Mouse (Mus musculus): ENCODE data around the gene Foxa3. TPM values are rescaled to one million over a fixed set of nuclear protein-coding genes. Genes with fewer than 3 reads are reported as not detected.

Foxa3 gene
- polyA plus RNA-seq, 1 experiment from 2014 or later = 26.6 TPM

- WGBS = under 1% methylated on average over 45 of the region's 50 CpGs
- no peaks in the 10 kb centered on the region; the same call in 1 of the 2 replicates for H3K36me3 ChIP-seq
- H3K4me3 ChIP-seq (replicated peaks) = peak within 1 kb of the TSS; percentile 92
- H3K27ac ChIP-seq = peak within 1 kb of the TSS; percentile 69
- H3K4me2 ChIP-seq (replicated peaks) = peak within 1 kb of the TSS; percentile 76
- H3K4me1 ChIP-seq (replicated peaks) = peaks cover 18% of the 10 kb centered on the region
- H3K9me3 ChIP-seq = no peaks in the 10 kb centered on the region
- H3K9ac ChIP-seq = peak within 1 kb of the TSS; percentile 90
- H3K27me3 ChIP-seq (replicated peaks) = peaks cover 28% of the 10 kb centered on the region
- ATAC-seq = peak; percentile 92
Measured at GRCm38 (mm10) chr7:19024096-19024506, 763 bp upstream of the Foxa3 start, which contains the start of gene Sympk. Gene Sympk (plus strand): TSS chr7:19024377.

DNA sequence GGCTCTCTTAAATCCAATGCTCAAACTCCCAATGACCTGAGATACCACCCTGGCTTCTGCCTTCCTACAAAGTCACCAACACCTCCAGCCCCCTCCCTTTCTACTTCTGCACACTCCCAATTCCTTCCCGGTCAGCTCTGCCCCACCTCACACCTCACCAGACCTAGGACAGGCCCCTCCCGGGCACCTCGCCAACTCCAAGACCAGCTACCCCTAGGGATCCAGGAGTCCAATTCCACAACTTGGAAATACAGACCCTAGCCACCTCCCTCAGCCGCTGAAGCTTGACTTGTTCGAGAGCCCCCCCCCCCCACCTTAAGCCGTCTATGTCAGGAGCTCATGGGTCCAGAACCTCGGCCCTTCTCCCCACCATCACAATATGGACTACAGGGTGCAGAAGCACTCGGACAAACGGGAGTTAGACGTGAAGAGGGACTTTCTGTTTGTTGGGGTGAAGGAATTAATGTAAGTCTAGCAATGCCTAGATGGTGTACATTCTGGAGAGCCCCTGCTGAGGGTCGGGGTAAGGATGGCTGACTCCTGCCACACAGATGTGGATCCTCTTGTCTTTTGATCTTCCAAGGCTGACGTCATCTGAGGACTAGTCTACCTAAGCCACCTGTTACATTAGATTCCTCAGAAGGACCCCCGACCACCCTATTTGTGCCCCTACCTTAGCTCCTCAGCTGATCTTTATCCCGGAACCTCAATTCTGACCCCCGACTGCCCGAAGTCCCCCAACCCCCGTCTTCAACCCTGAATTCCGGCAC, 964 bp downstream of the Foxa3 start:
- Histone ChIP-seq H3K9ac (peak overlapping the region; percentile 58; the same call in 1 of the 2 replicates), H3K27me3 (replicated peaks) (peaks cover 28% of the 10 kb centered on the region), H3K4me2 (replicated peaks) (peak overlapping the region; percentile 58), H3K9me3 (no peaks in the 10 kb centered on the region), H3K4me1 (replicated peaks) (peaks cover 18% of the 10 kb centered on the region), H3K36me3 (no peaks in the 10 kb centered on the region), H3K4me3 (replicated peaks) (peak overlapping the region; percentile 92), H3K27ac (no peak overlapping the region)
- WGBS = 39% methylated on average over 18 of the region's 18 CpGs
- ATAC-seq = no peak

DNA sequence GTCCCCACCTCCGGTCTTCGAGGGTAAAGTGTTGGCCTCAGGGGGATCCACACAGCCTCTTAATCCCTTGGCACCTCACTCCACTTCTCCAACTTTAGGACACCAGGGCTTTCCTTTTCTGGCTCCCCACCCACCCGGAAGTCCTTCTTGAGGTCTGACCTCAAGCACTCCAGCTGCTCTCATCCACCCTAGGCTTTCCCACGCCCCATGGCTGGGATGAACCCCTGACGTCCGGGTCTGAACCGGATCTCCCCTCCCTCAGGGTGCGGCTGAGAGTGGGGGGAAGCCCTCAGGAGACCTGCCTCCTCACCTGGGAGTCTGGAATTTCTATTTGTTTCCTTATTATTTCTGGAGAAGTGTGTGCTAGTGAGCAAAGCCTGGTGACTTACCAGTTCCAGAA, 2.3 kb downstream of the Foxa3 start:
- H3K9me3 ChIP-seq = no peaks in the 10 kb centered on the region
- WGBS = 12% methylated on average over 8 of the region's 8 CpGs
- H3K4me3 ChIP-seq (replicated peaks) = peak overlapping the region; percentile 4; the same call in 1 of the 2 replicates
- peak overlapping the region; percentile 58 for H3K4me2 ChIP-seq (replicated peaks)
- H3K27ac ChIP-seq = peak overlapping the region; percentile 13; the same call in 1 of the 2 replicates
- no peak overlapping the region for H3K9ac ChIP-seq
- no peaks in the 10 kb centered on the region for H3K36me3 ChIP-seq
- ATAC-seq = no peak
- H3K27me3 ChIP-seq (replicated peaks) = peaks cover 28% of the 10 kb centered on the region
- H3K4me1 ChIP-seq (replicated peaks) = peaks cover 14% of the 10 kb centered on the region

DNA sequence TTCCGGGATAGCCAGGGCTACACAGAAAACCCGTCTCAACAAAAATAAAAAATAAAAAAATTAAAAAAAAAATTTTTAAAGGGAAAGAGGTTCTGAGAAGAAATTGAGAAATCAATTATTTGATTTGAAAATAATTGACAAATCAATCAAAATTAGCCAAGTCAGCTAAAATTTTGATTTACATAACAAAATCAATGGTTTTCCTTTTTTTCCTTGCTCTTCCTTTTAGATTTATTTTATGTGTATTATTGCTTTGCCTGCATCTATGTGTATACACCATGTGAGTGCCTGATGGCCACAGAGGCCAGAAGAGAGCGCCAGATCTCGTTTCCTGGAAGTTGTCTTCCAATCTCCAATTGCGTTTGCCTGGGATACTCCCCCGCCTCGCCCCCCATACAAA, 5.4 kb downstream of the Foxa3 start:
- Histone ChIP-seq H3K4me3 (replicated peaks) (no peak overlapping the region), H3K4me2 (replicated peaks) (no peak overlapping the region), H3K27me3 (replicated peaks) (0 out of 2 replicates have a peak, but pooled peaks cover 22% of the 10 kb centered on the region), H3K4me1 (replicated peaks) (peaks cover 5% of the 10 kb centered on the region; the same call in 1 of the 2 replicates), H3K9me3 (no peaks in the 10 kb centered on the region), H3K36me3 (no peaks in the 10 kb centered on the region), H3K9ac (no peak overlapping the region), H3K27ac (no peak overlapping the region)
- WGBS = 86% methylated on average over 7 of the region's 7 CpGs
- ATAC-seq = no peak

DNA sequence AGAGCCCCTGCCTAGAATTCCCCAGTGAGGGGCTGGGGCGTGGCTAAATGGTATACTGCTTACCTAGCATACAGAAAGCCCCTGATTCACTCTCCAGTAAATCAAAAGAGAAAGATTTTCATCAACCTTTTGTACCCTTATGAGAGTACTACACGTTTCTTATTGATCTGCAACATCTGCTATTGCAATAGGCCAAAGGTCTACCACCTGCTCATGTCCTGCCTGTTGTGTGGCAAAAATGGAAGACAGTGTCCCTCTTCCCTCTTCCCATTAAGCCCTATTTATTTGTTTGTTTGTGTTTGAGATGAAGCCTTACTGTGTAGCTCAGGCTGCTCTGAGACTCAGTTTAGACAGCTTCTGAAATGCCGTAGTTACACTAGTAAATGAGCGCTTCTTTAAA, 7.3 kb downstream of the Foxa3 start:
- H3K4me1 ChIP-seq (replicated peaks) = peaks cover 16% of the 10 kb centered on the region
- no peak overlapping the region for H3K27ac ChIP-seq
- H3K9me3 ChIP-seq = no peaks in the 10 kb centered on the region
- ATAC-seq = no peak
- H3K36me3 ChIP-seq = no peaks in the 10 kb centered on the region
- no peak overlapping the region for H3K4me3 ChIP-seq (replicated peaks)
- 0 out of 2 replicates have a peak, but pooled peaks cover 8% of the 10 kb centered on the region for H3K27me3 ChIP-seq (replicated peaks)
- H3K9ac ChIP-seq = no peak overlapping the region
- WGBS = 88% methylated on average over 4 of the region's 4 CpGs
- H3K4me2 ChIP-seq (replicated peaks) = no peak overlapping the region

- no peak for ATAC-seq
- Histone ChIP-seq H3K27ac (no peak overlapping the region), H3K9me3 (no peaks in the 10 kb centered on the region), H3K4me2 (replicated peaks) (no peak overlapping the region), H3K9ac (no peak overlapping the region), H3K27me3 (replicated peaks) (no peaks in the 10 kb centered on the region), H3K4me3 (replicated peaks) (no peak overlapping the region), H3K36me3 (no peaks in the 10 kb centered on the region), H3K4me1 (replicated peaks) (peaks cover 21% of the 10 kb centered on the region)
- WGBS = 72% methylated on average over 15 of the region's 15 CpGs
Measured at GRCm38 (mm10) chr7:19014452-19014851, 8.9 kb downstream of the Foxa3 start.

DNA sequence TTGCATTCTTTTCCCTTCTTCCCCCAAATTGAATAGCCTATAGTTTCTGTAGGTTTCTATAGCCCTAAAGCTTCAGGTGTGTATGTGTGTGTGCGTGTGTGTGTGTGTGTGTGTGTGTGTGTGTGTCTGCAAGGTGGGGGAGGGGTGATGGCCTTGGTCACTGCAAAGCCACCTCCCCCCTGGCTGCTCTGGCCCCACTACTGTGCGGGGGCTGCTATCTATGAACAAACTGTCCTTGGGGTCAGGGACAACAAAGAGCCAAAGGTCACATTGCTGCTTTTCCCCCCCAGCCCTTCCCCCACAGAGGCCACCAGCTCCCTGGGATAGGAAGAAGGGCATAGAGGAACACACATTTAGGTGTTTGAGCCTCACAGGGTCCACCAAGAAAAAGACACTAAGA, 10.5 kb downstream of the Foxa3 start:
- Histone ChIP-seq H3K27ac (no peak overlapping the region), H3K27me3 (replicated peaks) (no peaks in the 10 kb centered on the region), H3K4me1 (replicated peaks) (peaks cover 28% of the 10 kb centered on the region), H3K9ac (no peak overlapping the region), H3K36me3 (no peaks in the 10 kb centered on the region), H3K9me3 (no peaks in the 10 kb centered on the region), H3K4me3 (replicated peaks) (no peak overlapping the region), H3K4me2 (replicated peaks) (peak overlapping the region; percentile 78)
- no peak for ATAC-seq
- WGBS = 34% methylated on average over 2 of the region's 2 CpGs

GRCm38 (mm10) chr7:19012025-19012621, 11.2 kb downstream of the Foxa3 start:
- H3K27me3 ChIP-seq (replicated peaks) = no peaks in the 10 kb centered on the region
- H3K36me3 ChIP-seq = no peaks in the 10 kb centered on the region
- H3K4me2 ChIP-seq (replicated peaks) = peak overlapping the region; percentile 78
- H3K4me3 ChIP-seq (replicated peaks) = peak overlapping the region; percentile 35
- peak; percentile 58 for ATAC-seq
- WGBS = 5% methylated on average over 30 of the region's 31 CpGs
- peaks cover 35% of the 10 kb centered on the region for H3K4me1 ChIP-seq (replicated peaks)
- peak overlapping the region; percentile 82 for H3K27ac ChIP-seq
- peak overlapping the region; percentile 60 for H3K9ac ChIP-seq
- H3K9me3 ChIP-seq = no peaks in the 10 kb centered on the region

GRCm38 (mm10) chr7:19010581-19010980, 12.8 kb downstream of the Foxa3 start:
- no peak for ATAC-seq
- WGBS = 75% methylated on average over 7 of the region's 7 CpGs
- H3K4me1 ChIP-seq (replicated peaks) = peaks cover 48% of the 10 kb centered on the region
- no peaks in the 10 kb centered on the region for H3K9me3 ChIP-seq
- H3K9ac ChIP-seq = no peak overlapping the region
- H3K27ac ChIP-seq = no peak overlapping the region
- H3K4me2 ChIP-seq (replicated peaks) = no peak overlapping the region
- peaks cover 3% of the 10 kb centered on the region; the same call in 1 of the 2 replicates for H3K36me3 ChIP-seq
- H3K27me3 ChIP-seq (replicated peaks) = no peaks in the 10 kb centered on the region
- H3K4me3 ChIP-seq (replicated peaks) = no peak overlapping the region

DNA sequence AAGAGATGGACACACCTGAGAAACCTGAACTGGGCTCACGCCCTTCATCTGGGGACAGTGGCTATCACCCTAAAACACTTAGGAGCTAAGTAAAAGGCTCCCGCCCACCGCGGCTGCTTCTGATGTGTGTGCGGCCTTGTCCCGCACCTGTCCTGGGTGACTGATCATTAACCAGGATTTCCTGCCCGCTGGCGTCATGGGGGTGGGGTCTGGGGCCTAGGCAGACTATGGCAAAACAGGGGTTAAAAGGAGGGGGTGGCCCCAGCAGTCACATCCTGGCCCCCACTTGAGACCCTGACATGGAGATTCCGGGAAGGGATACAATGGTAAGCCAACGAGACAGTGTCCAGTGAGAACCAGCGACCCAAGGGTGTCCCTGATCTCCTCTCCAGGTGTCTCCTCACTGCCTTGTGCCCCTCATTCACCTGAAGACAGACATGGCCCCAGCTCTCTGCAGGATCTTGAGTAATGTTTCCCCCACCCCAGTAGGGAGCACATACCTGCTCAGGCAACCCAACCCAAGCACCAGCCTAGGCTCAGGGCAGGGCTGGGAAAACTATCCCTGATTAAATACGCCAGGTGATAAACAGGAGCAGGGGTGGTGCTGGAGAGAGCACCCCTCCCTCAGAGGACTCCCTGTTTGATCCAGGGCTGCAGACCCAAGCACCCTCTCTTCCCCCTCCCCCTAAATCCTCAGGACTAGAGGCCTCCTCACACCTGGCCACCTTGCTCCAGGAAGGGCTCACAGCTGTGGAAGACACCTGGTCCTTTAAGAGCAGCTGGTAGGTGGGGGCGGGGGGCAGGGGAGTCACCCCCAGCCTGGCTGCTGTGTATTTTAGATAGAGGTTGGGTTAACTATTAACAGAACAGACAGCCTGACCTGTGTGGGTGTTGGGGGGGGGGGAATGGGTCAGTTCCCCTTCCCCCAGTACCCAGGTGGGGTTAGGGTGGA, 16.0 kb downstream of the Foxa3 start:
- ATAC-seq = peak; percentile 59

GRCm38 (mm10) chr7:19006476-19006875, 16.9 kb downstream of the Foxa3 start:
- peak overlapping the region; percentile 81 for H3K27ac ChIP-seq
- H3K36me3 ChIP-seq = peaks cover 8% of the 10 kb centered on the region; the same call in 1 of the 2 replicates
- peak overlapping the region; percentile 98 for H3K4me2 ChIP-seq (replicated peaks)
- 0 out of 2 replicates have a peak overlapping the region, but pooled peaks have one; percentile 93 for H3K9ac ChIP-seq
- peak; percentile 21; the same call in 1 of the 2 replicates for ATAC-seq
- H3K9me3 ChIP-seq = no peaks in the 10 kb centered on the region
- WGBS = 7% methylated on average over 12 of the region's 12 CpGs
- H3K4me3 ChIP-seq (replicated peaks) = peak overlapping the region; percentile 78
- peaks cover 55% of the 10 kb centered on the region for H3K4me1 ChIP-seq (replicated peaks)
- no peaks in the 10 kb centered on the region for H3K27me3 ChIP-seq (replicated peaks)

More for the DNA sequence above, 16.0 kb downstream of the Foxa3 start:
- Histone ChIP-seq H3K27ac (peak overlapping the region; percentile 81), H3K4me1 (replicated peaks) (peaks cover 56% of the 10 kb centered on the region), H3K9me3 (no peaks in the 10 kb centered on the region), H3K9ac (peak overlapping the region; percentile 17; the same call in 1 of the 2 replicates), H3K4me2 (replicated peaks) (peak overlapping the region; percentile 44), H3K27me3 (replicated peaks) (no peaks in the 10 kb centered on the region), H3K4me3 (replicated peaks) (peak overlapping the region; percentile 12; the same call in 1 of the 2 replicates), H3K36me3 (peaks cover 8% of the 10 kb centered on the region; the same call in 1 of the 2 replicates)
- 49% methylated on average over 13 of the region's 13 CpGs for WGBS
